Mouse (Mus musculus) c-Kit-positive CD71-negative TER-119-negative erythroid progenitor cells, embryonic 14.5 days (primary cell): Measurements from ENCODE around the gene Rgmb.

Experiments
- DNase-seq: peaks from one replicate; pipeline ENCODE4 v3.0.0-alpha.2; 2013; ENCODE audit warnings: low read depth

The Rgmb gene

GRCm38 (mm10) chr17:15830766-15831644, at the start of gene Rgmb:
Gene Rgmb, minus strand, starts transcription at chr17:15831039.
- DNase-seq: no peak

DNA sequence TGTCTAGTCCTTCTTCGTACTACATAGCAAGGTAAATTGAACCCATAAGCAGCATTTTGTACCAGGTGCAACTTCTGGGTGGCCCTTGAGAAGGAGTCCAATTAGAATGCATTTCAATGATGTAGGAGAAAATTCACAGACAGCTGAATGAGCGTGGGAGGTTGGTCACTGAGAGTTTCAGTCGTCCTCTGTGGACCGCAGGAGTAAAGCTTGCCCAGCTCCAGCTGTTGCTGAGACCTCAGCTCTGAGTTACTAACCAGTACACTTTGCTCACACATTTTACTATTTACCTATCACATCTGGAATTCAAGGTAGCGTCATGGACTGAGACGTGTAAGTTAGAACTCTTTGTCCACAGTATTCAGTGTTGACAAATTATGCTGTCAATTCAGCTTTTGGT, 43.9 kb upstream of the Rgmb start:
- DNase-seq: no peak

- DNase-seq: no peak
These were observed 41.3 kb upstream of the Rgmb start for GRCm38 (mm10) chr17:15872093-15872492.

GRCm38 (mm10) chr17:15865249-15865648, 34.4 kb upstream of the Rgmb start:
- DNase-seq: no peak

DNA sequence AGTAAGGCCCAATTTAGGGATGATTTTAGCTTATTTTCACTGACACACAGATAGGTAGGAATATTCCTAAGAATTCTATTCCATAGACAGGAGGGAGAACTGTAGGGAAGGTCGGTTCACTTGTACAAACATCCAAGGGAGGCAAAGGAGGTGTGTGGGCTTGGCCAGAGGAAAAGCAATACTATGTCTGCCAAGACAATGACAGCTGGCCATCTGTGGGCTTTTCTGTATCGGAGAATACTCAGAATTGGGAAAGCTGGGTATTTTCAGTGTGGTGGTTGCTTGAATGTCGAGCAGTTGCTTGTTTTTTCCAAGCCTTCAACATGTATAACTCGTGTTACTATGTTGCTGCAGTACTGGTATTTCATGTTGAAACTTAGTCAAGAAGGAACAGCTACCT, 31.5 kb upstream of the Rgmb start:
- no peak for DNase-seq

DNA sequence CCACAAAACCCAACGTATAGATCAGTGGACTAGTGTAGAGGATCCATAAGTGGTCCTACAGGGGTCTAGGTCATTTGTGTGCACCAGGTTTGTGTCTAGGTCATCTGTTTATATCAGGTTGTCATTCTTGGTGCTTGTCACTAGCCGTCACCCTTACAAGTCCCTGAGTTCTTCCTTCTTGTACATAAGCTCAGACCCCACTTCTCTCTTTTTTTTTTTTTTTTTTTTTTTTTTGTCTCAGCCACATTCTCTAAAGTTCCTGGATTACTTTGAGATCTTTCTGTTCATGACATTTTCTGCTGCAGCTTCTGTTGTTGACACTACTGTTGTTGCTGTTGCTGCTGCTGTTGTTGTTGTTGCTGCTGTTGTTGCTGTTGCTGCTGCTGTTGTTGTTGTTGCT, 22.3 kb upstream of the Rgmb start:
- no peak for DNase-seq

GRCm38 (mm10) chr17:15850544-15850943, 19.7 kb upstream of the Rgmb start:
- no peak for DNase-seq

- no peak for DNase-seq
These were observed 10.6 kb upstream of the Rgmb start for GRCm38 (mm10) chr17:15841425-15841824.

GRCm38 (mm10) chr17:15832398-15832797, 1.6 kb upstream of the Rgmb start:
- DNase-seq: no peak

GRCm38 (mm10) chr17:15831810-15832209, 971 bp upstream of the Rgmb start:
- peak; percentile 48 for DNase-seq

DNA sequence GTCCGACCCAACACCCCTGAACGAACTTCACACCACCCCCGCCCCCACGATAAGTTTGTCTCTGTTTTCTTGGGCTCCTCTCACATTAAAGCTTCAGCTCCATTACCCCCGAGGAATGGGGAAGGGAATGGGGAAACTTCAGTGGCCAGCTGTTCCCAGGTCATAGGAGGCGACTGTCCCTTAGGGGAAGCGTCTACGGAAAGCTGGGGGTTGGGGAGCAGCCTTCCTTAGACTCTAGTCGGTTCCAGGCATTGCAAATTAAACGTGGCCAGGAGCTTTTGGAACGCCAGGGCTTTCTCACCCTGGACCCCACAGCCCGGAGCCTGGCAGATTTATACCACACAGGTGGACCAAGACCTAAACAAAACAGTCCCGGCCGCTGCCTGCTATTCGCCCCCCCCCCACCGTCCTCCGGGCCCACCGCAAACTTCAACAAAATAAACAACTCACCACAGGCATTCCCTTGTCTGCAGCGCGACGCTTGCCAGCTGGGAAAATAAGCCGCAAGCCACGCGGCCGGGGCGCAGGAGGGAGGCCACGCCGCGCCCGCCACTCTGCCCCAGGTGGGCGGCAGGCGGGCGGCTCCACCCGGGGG, 571 bp downstream of the Rgmb start:
- DNase-seq: no peak

DNA sequence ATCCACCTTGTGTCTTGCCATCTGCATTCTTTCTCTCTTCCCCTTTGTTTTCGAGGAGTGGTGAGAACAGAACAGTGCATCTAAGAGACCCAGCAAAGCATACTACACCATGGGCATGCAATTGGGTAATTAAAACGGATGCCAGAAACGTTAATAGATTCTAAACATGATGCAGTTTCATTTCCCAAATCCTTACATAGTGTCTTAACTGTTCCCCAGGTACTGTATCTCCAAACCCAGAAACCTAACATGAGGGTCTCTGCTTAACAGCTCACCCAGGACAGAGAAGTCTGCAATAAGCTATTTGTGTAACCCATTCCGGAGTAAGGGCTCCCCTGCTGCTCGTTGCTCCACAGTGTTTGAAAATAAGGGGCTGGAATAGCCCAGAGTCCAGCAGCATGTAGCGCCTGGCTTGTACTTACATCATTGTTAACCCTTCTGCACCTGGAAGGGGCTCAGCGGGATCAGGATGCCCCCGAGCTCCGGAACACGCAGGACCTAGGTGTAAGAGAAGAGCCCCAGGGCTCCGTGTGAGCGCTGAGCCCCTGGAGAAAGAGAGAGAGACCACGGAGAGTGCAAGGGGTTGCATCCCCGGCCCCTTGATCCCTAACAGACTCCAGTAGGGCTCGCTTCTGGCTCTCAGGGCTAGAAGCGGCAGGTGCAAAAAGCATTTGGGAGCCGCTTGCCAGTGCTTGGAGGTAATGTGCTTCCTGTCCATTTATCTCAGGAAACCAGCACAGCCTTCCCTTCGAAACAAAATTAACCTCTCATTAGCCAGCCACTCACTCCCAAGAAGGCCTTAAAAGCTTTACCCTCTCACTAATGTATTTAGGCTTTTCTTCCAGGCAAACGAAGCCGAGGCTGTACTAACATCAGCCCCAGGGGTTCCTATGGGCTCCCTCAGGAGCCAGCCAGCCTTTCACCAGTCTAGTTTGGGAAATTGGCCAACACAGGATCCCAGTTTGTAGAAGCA, 1.4 kb downstream of the Rgmb start:
- no peak for DNase-seq

DNA sequence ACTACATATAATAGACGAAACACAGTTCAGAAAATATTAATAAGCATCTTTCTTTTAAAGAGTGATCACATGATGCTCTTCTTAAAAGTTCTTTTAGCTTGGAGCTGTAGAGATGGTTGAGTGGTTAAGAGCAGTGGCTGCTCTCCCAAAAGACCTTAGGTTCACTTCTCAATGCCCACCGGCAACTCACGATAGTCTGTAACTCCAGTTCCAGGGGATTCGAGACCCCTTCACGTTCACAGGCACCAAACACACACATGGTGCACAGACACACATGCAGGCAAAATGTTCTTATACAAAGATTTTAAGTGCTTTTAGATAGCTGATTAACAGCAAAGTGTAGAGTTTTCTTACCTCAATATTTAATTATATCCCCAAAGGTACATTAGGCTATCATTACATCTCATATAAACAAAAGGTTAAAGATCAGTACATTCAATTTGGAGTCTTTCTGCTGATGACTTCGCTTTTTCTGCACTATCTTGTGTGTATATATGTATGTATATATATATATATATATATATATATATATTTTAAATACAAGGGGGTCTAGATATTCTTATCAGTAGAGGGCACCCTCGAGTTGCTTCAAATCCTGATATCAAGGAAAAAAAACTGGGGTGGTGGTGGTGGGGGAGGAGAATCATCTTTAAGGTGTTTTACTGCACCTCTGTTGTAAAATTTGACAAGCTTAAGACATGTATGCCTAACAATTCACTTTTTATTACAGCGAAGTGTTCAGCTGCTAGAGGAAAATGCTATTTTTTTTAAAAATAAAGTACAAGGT, 2.5 kb downstream of the Rgmb start:
- no peak for DNase-seq

- DNase-seq: no peak
These were observed 3.9 kb downstream of the Rgmb start for GRCm38 (mm10) chr17:15826928-15827327.

GRCm38 (mm10) chr17:15826444-15826909, 4.4 kb downstream of the Rgmb start:
- DNase-seq: peak; percentile 60

DNA sequence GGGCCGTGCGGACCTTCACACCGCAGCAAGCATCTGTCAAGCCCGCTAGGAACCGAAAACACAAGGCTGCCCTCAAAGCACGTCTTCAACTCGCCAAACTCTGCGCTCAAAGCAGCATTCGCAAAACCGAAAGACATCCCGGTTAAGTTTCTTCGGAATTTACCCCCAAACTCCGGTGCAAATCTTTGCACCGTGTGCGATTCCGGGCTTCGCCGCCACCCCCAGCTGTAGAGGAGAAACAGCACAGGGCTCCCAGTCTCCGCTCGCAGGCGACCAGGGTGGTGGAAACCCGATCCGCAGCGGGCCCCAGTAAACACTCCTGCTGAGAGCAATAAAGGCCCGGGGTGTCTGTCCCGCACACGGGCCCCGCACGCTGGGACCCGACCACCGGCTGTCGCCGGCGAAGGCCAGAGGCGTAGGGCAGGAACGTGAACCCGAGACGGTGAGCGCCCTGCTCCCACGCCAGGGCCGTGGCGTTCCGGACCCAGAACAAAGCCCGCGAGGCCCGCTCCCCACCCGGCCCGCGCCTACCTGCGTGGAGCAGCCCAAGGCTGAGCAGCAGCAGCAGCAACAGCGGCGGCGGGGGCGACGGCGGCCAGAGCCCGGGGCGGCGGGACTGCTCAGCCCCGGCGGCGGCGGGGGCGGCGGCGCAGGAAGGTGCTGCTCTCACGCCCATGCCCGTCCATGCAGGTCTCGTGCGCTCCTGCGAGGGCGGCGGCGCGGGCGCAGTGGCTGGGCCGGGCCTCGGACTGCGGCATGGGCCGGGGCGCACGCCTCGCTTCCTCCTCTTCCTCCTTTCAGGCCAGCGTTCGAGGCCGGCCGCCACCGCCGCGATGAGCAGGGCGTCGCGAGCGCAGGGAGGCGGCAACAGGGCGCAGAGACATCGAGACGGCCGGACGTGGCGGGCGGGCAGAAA, 5.1 kb downstream of the Rgmb start:
- DNase-seq: no peak

- no peak for DNase-seq
These were observed 6.0 kb downstream of the Rgmb start for GRCm38 (mm10) chr17:15824854-15825253.

GRCm38 (mm10) chr17:15824337-15824736, 6.5 kb downstream of the Rgmb start:
- no peak for DNase-seq

GRCm38 (mm10) chr17:15823838-15824237, 7.0 kb downstream of the Rgmb start:
- no peak for DNase-seq

GRCm38 (mm10) chr17:15823215-15823614, 7.6 kb downstream of the Rgmb start:
- DNase-seq: no peak
